ENCODE assay signal across 19 mouse cellular contexts in the genomic region with DNA sequence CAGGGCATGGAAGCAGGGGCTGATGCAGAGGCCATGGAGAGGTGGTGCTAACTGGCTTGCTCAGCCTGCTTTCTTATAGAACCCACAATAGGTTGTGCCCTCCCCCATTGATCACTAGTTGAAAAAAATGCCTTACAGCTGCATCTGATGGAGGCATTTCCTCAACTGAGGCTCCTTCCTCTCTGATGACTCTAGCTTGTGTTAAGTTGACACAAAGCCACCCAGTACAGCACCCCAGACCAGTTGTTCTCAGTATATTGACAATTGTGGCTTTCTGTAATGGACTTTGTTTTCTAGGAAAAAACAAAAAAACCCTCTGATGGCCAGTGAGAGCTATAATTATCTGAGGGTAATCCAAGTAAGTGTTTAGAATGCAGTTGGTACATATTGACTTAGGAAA.
DNase-seq lines count a peak whose midpoint lies in the region; ATAC-seq and TF ChIP-seq lines count a peak whose summit lies in the region.
"Had no signal": no experiment of that assay in that cellular context is flagged by ENCODE, and none has a peak within 500 bp of the region (broad histone marks: within the 10 kb centered on the region; RNA-seq: fewer than 3 reads in every experiment).

No protein-coding gene starts in this region.

- no peak overlapping the region for H3K9ac ChIP-seq in heart, embryonic 15.5 days
- no peak overlapping the region for H3K9ac ChIP-seq in heart, embryonic 11.5 days (ENCODE audit: low read depth, low read length)
- no peak overlapping the region for H3K9ac ChIP-seq in midbrain, embryonic 11.5 days (ENCODE audit: low read length)
- no peak overlapping the region for H3K9ac ChIP-seq in intestine, postnatal 0 days (ENCODE audit: low read depth, low read length)
- H3K9ac ChIP-seq in stomach, postnatal 0 days (ENCODE audit: low read length) = no peak overlapping the region
- H3K9ac ChIP-seq in forebrain, embryonic 12.5 days = no peak overlapping the region
- H3K9ac ChIP-seq: heart, embryonic 12.5 days; hindbrain, embryonic 15.5 days; midbrain, embryonic 13.5 days; neural tube, embryonic 13.5 days had no signal

- no peak for TF ChIP-seq CTCF in intestine, postnatal 0 days (IDR thresholded peaks at IDR 0.05; ENCODE audit: low read depth)
- no peak for TF ChIP-seq CTCF in stomach, postnatal 0 days (IDR thresholded peaks at IDR 0.05; ENCODE audit: low read depth)
- TF ChIP-seq CTCF in left cerebral cortex, adult 2 months (IDR thresholded peaks at IDR 0.05) = no peak

- DNase-seq in midbrain, embryonic 10.5 days (ENCODE audit: low spot score) = no peak
- DNase-seq in midbrain, embryonic 11.5 days (ENCODE audit: low spot score, missing footprints) = no peak
- DNase-seq in stomach, postnatal 0 days (ENCODE audit: low spot score) = no peak
- no peak for DNase-seq in left cerebral cortex, adult 2 months (ENCODE audit: extremely low spot score in 1 of 2, low spot score in 2 of 2)
- DNase-seq: adrenal gland, postnatal 10 days; B cell, adult 2 months; cerebellum, adult 8-10 months; cerebellum, postnatal 36 days; kidney, adult 11 months; layer of hippocampus, adult 9-11 months; lung, postnatal 10 days had no signal

- H3K4me1 ChIP-seq in heart, embryonic 15.5 days (replicated peaks) = peaks cover 9% of the 10 kb centered on the region
- no peaks in the 10 kb centered on the region; the same call in 1 of the 2 replicates for H3K4me1 ChIP-seq in heart, embryonic 11.5 days (ENCODE audit: control insufficient read depth, insufficient read depth, low read length)
- H3K4me1 ChIP-seq in midbrain, embryonic 10.5 days = peaks cover 14% of the 10 kb centered on the region
- 0 out of 2 replicates have a peak, but pooled peaks cover 4% of the 10 kb centered on the region for H3K4me1 ChIP-seq in midbrain, embryonic 11.5 days (ENCODE audit: control insufficient read depth, insufficient read depth, low read length)
- peaks cover 8% of the 10 kb centered on the region; the same call in 1 of the 2 replicates for H3K4me1 ChIP-seq in intestine, postnatal 0 days (replicated peaks; ENCODE audit: control insufficient read depth, insufficient read depth, low read length)
- peaks cover 4% of the 10 kb centered on the region; the same call in 1 of the 2 replicates for H3K4me1 ChIP-seq in stomach, postnatal 0 days (replicated peaks; ENCODE audit: control insufficient read depth, insufficient read depth)
- peaks cover 11% of the 10 kb centered on the region for H3K4me1 ChIP-seq in forebrain, embryonic 12.5 days
- H3K4me1 ChIP-seq: hindbrain, embryonic 15.5 days had no signal

- ATAC-seq in heart, embryonic 15.5 days (replicated peaks; ENCODE audit: insufficient number of reproducible peaks, insufficient read depth, low FRiP score, low read depth) = no peak
- no peak for ATAC-seq in heart, embryonic 11.5 days (replicated peaks; ENCODE audit: insufficient number of reproducible peaks, low FRiP score, low TSS enrichment)
- no peak for ATAC-seq in midbrain, embryonic 11.5 days (ENCODE audit: low FRiP score)
- ATAC-seq in intestine, postnatal 0 days = peak; percentile 65
- ATAC-seq in stomach, postnatal 0 days (ENCODE audit: low FRiP score, low TSS enrichment) = peak; percentile 40; the same call in 1 of the 2 replicates
- no peak for ATAC-seq in forebrain, embryonic 12.5 days (ENCODE audit: low FRiP score)
- ATAC-seq: midbrain, embryonic 13.5 days had no signal

- H3K4me2 ChIP-seq in heart, embryonic 15.5 days = no peak overlapping the region
- no peak overlapping the region for H3K4me2 ChIP-seq in heart, embryonic 11.5 days
- no peak overlapping the region for H3K4me2 ChIP-seq in midbrain, embryonic 11.5 days
- no peak overlapping the region for H3K4me2 ChIP-seq in intestine, postnatal 0 days (replicated peaks; ENCODE audit: low read depth)
- H3K4me2 ChIP-seq in stomach, postnatal 0 days (replicated peaks; ENCODE audit: low read depth) = no peak overlapping the region
- no peak overlapping the region for H3K4me2 ChIP-seq in forebrain, embryonic 12.5 days
- H3K4me2 ChIP-seq: heart, embryonic 12.5 days; hindbrain, embryonic 15.5 days; midbrain, embryonic 13.5 days; neural tube, embryonic 13.5 days had no signal

- H3K27ac ChIP-seq in heart, embryonic 15.5 days = 0 out of 2 replicates have a peak overlapping the region, but pooled peaks have one; percentile 36
- H3K27ac ChIP-seq in heart, embryonic 11.5 days (ENCODE audit: low read depth, low read length) = no peak overlapping the region
- H3K27ac ChIP-seq in midbrain, embryonic 10.5 days (replicated peaks) = 0 out of 2 replicates have a peak overlapping the region, but pooled peaks have one; percentile 13
- H3K27ac ChIP-seq in midbrain, embryonic 11.5 days (ENCODE audit: low read depth, low read length) = no peak overlapping the region
- 0 out of 2 replicates have a peak overlapping the region, but pooled peaks have one; percentile 30 for H3K27ac ChIP-seq in intestine, postnatal 0 days (ENCODE audit: low read depth, low read length)
- no peak overlapping the region for H3K27ac ChIP-seq in stomach, postnatal 0 days (replicated peaks)
- H3K27ac ChIP-seq in left cerebral cortex, adult 2 months = no peak overlapping the region
- no peak overlapping the region for H3K27ac ChIP-seq in forebrain, embryonic 12.5 days
- H3K27ac ChIP-seq: hindbrain, embryonic 15.5 days; midbrain, embryonic 13.5 days; neural tube, embryonic 13.5 days had no signal

- H3K9me3 ChIP-seq in heart, embryonic 15.5 days (replicated peaks) = no peaks in the 10 kb centered on the region
- no peaks in the 10 kb centered on the region for H3K9me3 ChIP-seq in heart, embryonic 11.5 days (replicated peaks; ENCODE audit: control insufficient read depth, low read length)
- no peaks in the 10 kb centered on the region for H3K9me3 ChIP-seq in midbrain, embryonic 10.5 days (replicated peaks)
- no peaks in the 10 kb centered on the region for H3K9me3 ChIP-seq in midbrain, embryonic 11.5 days (ENCODE audit: control insufficient read depth, low read length)
- no peaks in the 10 kb centered on the region for H3K9me3 ChIP-seq in intestine, postnatal 0 days (ENCODE audit: control insufficient read depth)
- H3K9me3 ChIP-seq in stomach, postnatal 0 days (ENCODE audit: control insufficient read depth, low read length) = no peaks in the 10 kb centered on the region
- H3K9me3 ChIP-seq in forebrain, embryonic 12.5 days = no peaks in the 10 kb centered on the region
- H3K9me3 ChIP-seq: heart, embryonic 12.5 days; hindbrain, embryonic 15.5 days; midbrain, embryonic 13.5 days; neural tube, embryonic 13.5 days had no signal

- H3K27me3 ChIP-seq in heart, embryonic 15.5 days = no peaks in the 10 kb centered on the region
- no peaks in the 10 kb centered on the region for H3K27me3 ChIP-seq in heart, embryonic 11.5 days (ENCODE audit: control insufficient read depth, insufficient read depth, low read length)
- no peaks in the 10 kb centered on the region for H3K27me3 ChIP-seq in midbrain, embryonic 10.5 days (ENCODE audit: low read depth, poor library complexity, severe bottlenecking)
- no peaks in the 10 kb centered on the region for H3K27me3 ChIP-seq in midbrain, embryonic 11.5 days (ENCODE audit: control insufficient read depth, insufficient read depth, low read length)
- no peaks in the 10 kb centered on the region for H3K27me3 ChIP-seq in intestine, postnatal 0 days (replicated peaks; ENCODE audit: control insufficient read depth, insufficient read depth, low read length)
- H3K27me3 ChIP-seq in stomach, postnatal 0 days (ENCODE audit: control insufficient read depth, insufficient read depth, low read length) = no peaks in the 10 kb centered on the region
- no peaks in the 10 kb centered on the region for H3K27me3 ChIP-seq in forebrain, embryonic 12.5 days
- H3K27me3 ChIP-seq: heart, embryonic 12.5 days; hindbrain, embryonic 15.5 days; midbrain, embryonic 13.5 days; neural tube, embryonic 13.5 days had no signal

- intact Hi-C loops in left cerebral cortex, adult 2 months (cut with DNase I) = loop anchor here (5.0 kb wide), 1 partner anchor 251 kb away; no protein-coding TSS in a partner anchor

- H3K36me3 ChIP-seq in heart, embryonic 15.5 days = no peaks in the 10 kb centered on the region
- no peaks in the 10 kb centered on the region; the same call in 1 of the 2 replicates for H3K36me3 ChIP-seq in heart, embryonic 11.5 days (ENCODE audit: control insufficient read depth, insufficient read depth, low read length)
- H3K36me3 ChIP-seq in midbrain, embryonic 10.5 days = no peaks in the 10 kb centered on the region
- no peaks in the 10 kb centered on the region for H3K36me3 ChIP-seq in midbrain, embryonic 11.5 days (ENCODE audit: control insufficient read depth, insufficient read depth, low read length)
- no peaks in the 10 kb centered on the region for H3K36me3 ChIP-seq in intestine, postnatal 0 days (ENCODE audit: control insufficient read depth, insufficient read depth)
- H3K36me3 ChIP-seq in stomach, postnatal 0 days (ENCODE audit: control insufficient read depth, insufficient read depth, low read length) = no peaks in the 10 kb centered on the region
- no peaks in the 10 kb centered on the region for H3K36me3 ChIP-seq in forebrain, embryonic 12.5 days (replicated peaks)
- H3K36me3 ChIP-seq: heart, embryonic 12.5 days; hindbrain, embryonic 15.5 days; midbrain, embryonic 13.5 days; neural tube, embryonic 13.5 days had no signal

- H3K4me3 ChIP-seq in heart, embryonic 15.5 days = no peak overlapping the region
- no peak overlapping the region for H3K4me3 ChIP-seq in heart, embryonic 11.5 days (ENCODE audit: low read depth, low read length)
- no peak overlapping the region for H3K4me3 ChIP-seq in midbrain, embryonic 10.5 days
- no peak overlapping the region for H3K4me3 ChIP-seq in midbrain, embryonic 11.5 days (ENCODE audit: low read depth, low read length)
- H3K4me3 ChIP-seq in intestine, postnatal 0 days (ENCODE audit: low read depth, low read length) = no peak overlapping the region
- H3K4me3 ChIP-seq in stomach, postnatal 0 days (ENCODE audit: low read depth, low read length) = no peak overlapping the region
- no peak overlapping the region for H3K4me3 ChIP-seq in left cerebral cortex, adult 2 months
- H3K4me3 ChIP-seq in forebrain, embryonic 12.5 days (replicated peaks) = no peak overlapping the region
- H3K4me3 ChIP-seq: heart, embryonic 12.5 days; hindbrain, embryonic 15.5 days; midbrain, embryonic 13.5 days; neural tube, embryonic 13.5 days had no signal

- TF ChIP-seq EP300 in stomach, postnatal 0 days (optimal IDR thresholded peaks at IDR 0.05) = no peak

Comparison
In these comparisons a context has a peak if more than half of its experiments do, and no peak if none do; other contexts are left out.
1. H3K27ac ChIP-seq: peak in heart, embryonic 15.5 days (single experiment), midbrain, embryonic 10.5 days (single experiment) and intestine, postnatal 0 days (single experiment); none in heart, embryonic 11.5 days (single experiment), midbrain, embryonic 11.5 days (single experiment), stomach, postnatal 0 days (single experiment), left cerebral cortex, adult 2 months (single experiment) and forebrain, embryonic 12.5 days (single experiment).
2. ATAC-seq: peak in intestine, postnatal 0 days (single experiment) and stomach, postnatal 0 days (single experiment); none in heart, embryonic 15.5 days (single experiment), heart, embryonic 11.5 days (single experiment), midbrain, embryonic 11.5 days (single experiment) and forebrain, embryonic 12.5 days (single experiment).